Mouse (Mus musculus): Measurements from ENCODE around the gene Sgpp2.

GRCm38 (mm10) chr1:78436445-78436844, 126.3 kb downstream of the Sgpp2 start:
- no peak for TF ChIP-seq CTCF (IDR thresholded peaks at IDR 0.05; ENCODE audit: borderline replicate concordance, insufficient read depth, low read depth, low read length)
- no peak for TF ChIP-seq POLR2A (IDR thresholded peaks at IDR 0.05; ENCODE audit: borderline replicate concordance, insufficient read depth, low read length)
